Mouse (Mus musculus) limb, embryonic 10.5 days (tissue): ENCODE measurements around the gene Zfp654. TPM values are rescaled to one million over a fixed set of nuclear protein-coding genes. Genes with fewer than 3 reads are reported as not detected.

Experiments
- DNase-seq: peaks from one replicate; pipeline ENCODE4 v3.0.0-alpha.2; 2017; ENCODE audit warnings: low spot score
- H3K27ac ChIP-seq: fragments of 300-500 bp; sonication (generic); 2 replicates; pipeline ENCODE4 v1.5.1; 2016; ENCODE audit warnings: mild to moderate bottlenecking
- H3K27me3 ChIP-seq: fragments of 300-500 bp; sonication (generic); 2 replicates; pipeline ENCODE4 v1.6.1; 2016; ENCODE audit warnings: low read depth, mild to moderate bottlenecking; ENCODE audit not compliant: poor library complexity, severe bottlenecking
- H3K36me3 ChIP-seq: fragments of 300-500 bp; sonication (generic); 2 replicates; pipeline ENCODE4 v1.6.1; 2016; ENCODE audit warnings: mild to moderate bottlenecking, moderate library complexity
- H3K4me1 ChIP-seq: fragments of 300-500 bp; sonication (generic); 2 replicates; pipeline ENCODE4 v1.6.1; 2016
- H3K4me3 ChIP-seq: fragments of 300-500 bp; sonication (generic); 2 replicates; pipeline ENCODE4 v1.5.1; 2016; ENCODE audit warnings: mild to moderate bottlenecking, moderate library complexity
- H3K9me3 ChIP-seq: fragments of 300-500 bp; sonication (generic); replicated peaks from 2 replicates; pipeline ENCODE4 v1.6.1; 2016; ENCODE audit warnings: mild to moderate bottlenecking
- WGBS: fragments of 180-500 bp; shearing (Covaris S2); methylation state at CpG from one replicate; pipeline ENCODE4 v1.1.7; 2016; 5-methylcytosine and 5-hydroxymethylcytosine counted together
- polyA plus RNA-seq: library from polyadenylated mRNA; unstranded; fragments of >200 nt; fragmentation: Nextera tagmentation; extraction: Ambion mirVana; gene quantifications from 2 replicates; pipeline ENCODE4 v1.2.1, GENCODE M21; 2016

Zfp654 gene
- polyA plus RNA-seq, 1 experiment from 2014 or later, result 5.8 TPM

DNA sequence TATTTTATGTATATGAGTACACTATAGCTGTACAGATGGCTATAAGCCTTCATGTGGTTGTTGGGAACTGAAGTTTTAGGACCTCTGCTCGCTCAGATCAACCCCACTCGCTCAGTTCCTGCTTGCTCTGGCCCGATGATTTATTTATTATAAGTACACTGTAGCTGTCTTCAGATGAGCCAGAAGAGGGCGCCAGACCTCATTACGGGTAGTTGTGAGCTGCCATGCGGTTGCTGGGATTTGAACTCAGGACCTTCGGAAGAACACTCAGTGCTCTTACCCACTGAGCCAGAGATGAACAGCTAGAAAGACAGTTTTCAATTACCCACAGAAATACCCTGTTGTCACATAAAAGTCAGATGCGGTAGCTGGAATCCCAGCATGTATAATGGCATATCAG lies 5.5 kb downstream of the Zfp654 start:
- Histone ChIP-seq H3K4me3 (no peak overlapping the region), H3K27me3 (no peaks in the 10 kb centered on the region), H3K27ac (no peak overlapping the region), H3K4me1 (peaks cover 10% of the 10 kb centered on the region), H3K36me3 (no peaks in the 10 kb centered on the region), H3K9me3 (no peaks in the 10 kb centered on the region)
- no peak for DNase-seq
- 89% methylated on average over 8 of the region's 8 CpGs for WGBS

- H3K36me3 ChIP-seq, result no peaks in the 10 kb centered on the region
- no peak for DNase-seq
- no peak overlapping the region for H3K27ac ChIP-seq
- H3K4me3 ChIP-seq, result no peak overlapping the region
- H3K4me1 ChIP-seq, result no peaks in the 10 kb centered on the region
- 94% methylated on average over 3 of the region's 3 CpGs for WGBS
- H3K9me3 ChIP-seq, result no peaks in the 10 kb centered on the region
- no peaks in the 10 kb centered on the region for H3K27me3 ChIP-seq
These were observed 9.1 kb downstream of the Zfp654 start for GRCm38 (mm10) chr16:64842374-64842729.

DNA sequence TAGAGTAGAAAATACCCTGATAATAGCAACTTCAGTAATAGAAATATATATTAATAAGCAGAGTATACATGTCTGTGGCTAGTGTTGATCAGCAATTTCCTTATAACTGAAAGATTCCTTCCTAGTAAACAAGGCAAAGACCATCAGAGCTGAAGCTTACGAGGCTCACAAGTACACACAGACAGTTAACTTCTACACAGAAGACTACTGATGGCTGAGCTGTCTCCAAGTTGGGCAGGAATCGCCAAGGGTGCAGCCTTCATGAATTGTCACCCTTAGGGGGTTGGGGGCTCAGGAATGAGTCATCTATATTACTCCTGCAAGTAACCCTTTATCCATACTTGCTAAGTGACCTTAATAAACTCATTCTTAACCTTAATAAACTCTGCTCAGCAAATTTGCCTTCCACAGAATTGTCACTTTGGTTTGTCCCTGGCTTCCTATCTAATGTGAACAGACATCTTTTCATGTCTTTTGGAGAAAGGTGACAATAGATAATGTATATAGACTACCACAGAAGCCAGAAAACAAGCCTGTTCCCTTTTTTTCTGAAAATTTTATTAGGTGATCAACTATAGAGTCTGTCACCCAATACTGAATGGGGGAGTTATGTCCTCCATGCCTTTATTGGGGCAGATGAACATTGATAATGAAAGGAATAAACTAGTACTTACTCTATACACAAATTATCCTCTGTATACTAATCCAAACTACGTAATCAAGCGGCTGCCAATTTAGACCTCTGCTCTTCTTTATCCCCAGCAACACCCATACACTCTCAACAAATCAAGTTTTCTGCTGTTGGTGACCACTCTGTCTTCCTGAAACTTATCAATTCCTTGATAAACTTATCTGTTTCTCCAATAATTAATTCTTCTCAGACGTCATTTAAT lies 9.7 kb downstream of the Zfp654 start:
- Histone ChIP-seq H3K36me3 (no peaks in the 10 kb centered on the region), H3K27me3 (no peaks in the 10 kb centered on the region), H3K4me3 (no peak overlapping the region), H3K4me1 (no peaks in the 10 kb centered on the region), H3K9me3 (no peaks in the 10 kb centered on the region), H3K27ac (no peak overlapping the region)
- no peak for DNase-seq
- WGBS, result 91% methylated on average over 5 of the region's 5 CpGs

DNA sequence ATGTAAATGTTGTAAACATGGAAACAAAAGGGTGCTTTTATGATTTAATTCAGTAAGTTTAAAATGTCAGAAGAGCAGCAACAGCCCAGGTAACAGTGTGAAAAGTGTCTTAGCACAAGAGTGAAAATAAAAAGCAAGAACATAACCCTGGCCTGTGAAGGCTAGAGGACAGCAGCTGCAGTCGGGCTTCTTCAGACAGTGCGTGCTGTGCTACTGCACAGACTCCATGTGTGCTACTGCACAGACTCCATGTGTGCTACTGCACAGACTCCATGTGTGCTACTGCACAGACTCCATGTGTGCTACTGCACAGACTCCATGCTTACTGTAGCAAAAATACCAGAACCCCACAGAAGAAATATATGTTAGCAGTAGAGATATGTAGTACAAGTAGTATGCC lies 14.7 kb downstream of the Zfp654 start:
- 88% methylated on average over 2 of the region's 2 CpGs for WGBS
- no peaks in the 10 kb centered on the region for H3K9me3 ChIP-seq
- no peaks in the 10 kb centered on the region for H3K36me3 ChIP-seq
- DNase-seq, result no peak
- H3K27me3 ChIP-seq, result no peaks in the 10 kb centered on the region
- H3K4me3 ChIP-seq, result no peak overlapping the region
- H3K4me1 ChIP-seq, result no peaks in the 10 kb centered on the region
- no peak overlapping the region for H3K27ac ChIP-seq

DNA sequence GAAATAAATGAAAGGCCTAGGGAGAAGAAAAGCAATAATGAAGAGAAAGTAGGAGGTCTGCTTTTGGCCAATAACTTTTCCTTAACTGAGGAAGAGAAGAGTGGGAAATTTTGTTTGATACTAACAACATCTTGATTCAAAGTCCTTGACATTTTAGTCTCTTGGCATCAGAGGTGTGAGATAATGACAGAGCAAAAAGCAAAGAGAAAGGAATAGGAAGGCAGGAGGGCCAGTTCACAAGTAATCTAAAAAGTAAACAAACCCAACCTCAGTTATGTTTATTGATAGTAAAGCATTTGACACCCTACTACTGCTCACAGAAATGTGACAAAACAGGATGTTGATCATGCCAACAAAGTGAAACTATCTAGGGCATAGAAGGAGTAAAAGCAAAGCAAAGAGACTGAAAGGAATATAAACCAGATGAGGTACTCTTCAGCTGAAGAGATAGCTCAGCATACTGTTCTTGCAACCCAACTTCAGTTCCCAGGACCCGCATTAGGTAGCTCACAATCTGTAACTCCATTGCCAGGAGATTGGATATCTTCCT lies 15.4 kb downstream of the Zfp654 start:
- no peak for DNase-seq
- Histone ChIP-seq H3K4me3 (no peak overlapping the region), H3K27ac (no peak overlapping the region), H3K4me1 (no peaks in the 10 kb centered on the region), H3K27me3 (no peaks in the 10 kb centered on the region), H3K36me3 (no peaks in the 10 kb centered on the region), H3K9me3 (no peaks in the 10 kb centered on the region)
- WGBS, result 59% methylated on average over 1 of the region's 1 CpGs

GRCm38 (mm10) chr16:64830291-64830690 lies 21.2 kb downstream of the Zfp654 start:
- Histone ChIP-seq H3K9me3 (no peaks in the 10 kb centered on the region), H3K4me1 (no peaks in the 10 kb centered on the region), H3K27ac (no peak overlapping the region), H3K36me3 (peaks cover 20% of the 10 kb centered on the region), H3K27me3 (no peaks in the 10 kb centered on the region), H3K4me3 (no peak overlapping the region)
- WGBS, result 89% methylated on average over 15 of the region's 15 CpGs
- no peak for DNase-seq

DNA sequence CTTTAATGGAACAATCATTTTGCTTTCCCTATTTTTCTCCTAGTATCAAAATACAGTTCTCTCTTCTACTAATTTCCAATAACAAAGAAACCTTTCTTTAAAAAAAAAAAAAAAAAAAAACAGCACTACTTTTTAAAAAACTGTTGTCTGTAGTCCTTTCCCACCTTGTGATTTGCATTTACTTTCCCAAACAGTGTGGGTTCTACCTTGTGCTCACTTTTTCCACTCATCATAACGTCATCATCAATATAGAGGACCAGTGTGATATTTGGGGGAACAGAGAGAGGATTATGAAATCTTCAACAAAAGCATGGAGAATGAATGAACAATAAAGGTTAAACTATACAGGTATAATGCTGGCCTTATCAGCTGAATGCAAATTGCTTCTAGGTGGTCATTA lies 27.0 kb downstream of the Zfp654 start:
- H3K27ac ChIP-seq, result no peak overlapping the region
- no peak overlapping the region for H3K4me3 ChIP-seq
- no peaks in the 10 kb centered on the region for H3K9me3 ChIP-seq
- no peaks in the 10 kb centered on the region for H3K4me1 ChIP-seq
- 94% methylated on average over 1 of the region's 1 CpGs for WGBS
- peaks cover 15% of the 10 kb centered on the region for H3K36me3 ChIP-seq
- no peaks in the 10 kb centered on the region for H3K27me3 ChIP-seq
- no peak for DNase-seq

DNA sequence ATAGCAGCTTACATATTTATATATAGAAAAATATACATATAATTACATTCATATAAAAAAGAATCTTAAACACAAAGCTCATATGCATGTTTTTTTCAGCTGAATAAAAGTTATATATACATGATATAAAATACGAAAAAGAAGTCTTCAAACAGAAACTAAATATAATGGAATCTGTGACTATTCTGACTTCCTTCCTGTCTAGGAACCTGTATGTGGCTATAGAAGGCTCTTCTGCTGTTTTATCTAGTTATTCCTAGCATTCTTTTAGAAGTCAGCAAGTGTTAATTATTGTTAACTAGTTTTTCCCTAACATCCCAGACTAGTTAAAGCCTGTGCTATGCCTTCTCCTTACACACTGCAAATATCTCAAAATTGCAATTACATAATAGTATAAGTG lies 27.6 kb downstream of the Zfp654 start:
- H3K4me3 ChIP-seq, result no peak overlapping the region
- H3K4me1 ChIP-seq, result no peaks in the 10 kb centered on the region
- 91% methylated on average over 1 of the region's 1 CpGs for WGBS
- no peak for DNase-seq
- H3K36me3 ChIP-seq, result peaks cover 14% of the 10 kb centered on the region
- no peaks in the 10 kb centered on the region for H3K27me3 ChIP-seq
- H3K27ac ChIP-seq, result no peak overlapping the region
- H3K9me3 ChIP-seq, result no peaks in the 10 kb centered on the region

DNA sequence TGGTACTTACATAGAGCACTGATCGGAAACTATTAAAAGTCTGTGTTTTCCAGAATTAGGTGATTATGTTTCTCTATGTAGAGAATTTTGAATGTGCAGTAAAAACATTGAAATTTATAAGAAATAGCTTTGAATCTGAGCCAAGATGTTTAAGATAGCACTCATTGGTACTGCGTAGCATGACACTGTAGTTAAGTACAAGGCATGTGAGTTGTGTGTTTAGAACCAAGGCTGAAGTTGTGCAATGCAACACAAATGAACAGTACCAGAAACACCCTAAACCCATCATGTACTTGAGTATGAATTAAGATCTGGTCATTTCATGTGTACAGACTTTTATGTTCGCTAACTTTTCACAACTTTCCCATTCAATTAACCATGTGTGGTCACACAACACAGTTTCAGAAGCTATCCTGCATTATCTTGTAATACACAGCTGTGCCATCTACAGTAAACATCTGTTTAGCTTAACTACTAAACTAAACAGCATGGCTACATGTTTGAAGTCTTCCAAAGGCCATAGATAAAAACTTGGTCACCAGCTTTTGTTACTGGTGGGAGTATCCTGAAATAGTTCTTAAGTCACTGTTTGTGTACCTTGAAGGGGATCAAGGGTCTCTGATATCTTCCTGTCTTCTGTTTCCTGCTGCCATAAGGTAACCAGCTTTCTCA lies 34.2 kb downstream of the Zfp654 start:
- no peaks in the 10 kb centered on the region for H3K27me3 ChIP-seq
- 94% methylated on average over 3 of the region's 3 CpGs for WGBS
- H3K9me3 ChIP-seq, result no peaks in the 10 kb centered on the region
- no peak overlapping the region for H3K4me3 ChIP-seq
- H3K27ac ChIP-seq, result no peak overlapping the region
- peaks cover 11% of the 10 kb centered on the region for H3K36me3 ChIP-seq
- no peak for DNase-seq
- no peaks in the 10 kb centered on the region for H3K4me1 ChIP-seq

DNA sequence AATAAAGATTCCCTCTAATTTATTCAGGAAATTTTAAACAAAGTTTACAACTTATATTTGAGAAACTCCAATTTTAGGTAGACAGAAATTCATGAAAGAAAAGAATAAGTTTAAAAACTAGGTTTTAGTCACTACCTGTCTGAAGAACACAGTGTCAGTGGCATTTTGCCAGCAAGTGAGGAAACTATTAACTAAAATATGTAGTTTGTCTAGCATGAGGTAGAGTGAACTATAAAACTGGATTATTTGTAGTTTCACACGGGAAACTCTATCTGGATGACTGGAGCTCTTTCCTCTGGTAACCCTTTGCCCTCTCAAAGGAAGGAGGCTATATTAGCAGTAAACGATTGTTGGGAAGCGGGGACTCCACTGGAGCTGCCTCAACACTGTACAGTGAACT lies 48.4 kb downstream of the Zfp654 start:
- Histone ChIP-seq H3K9me3 (no peaks in the 10 kb centered on the region), H3K4me3 (no peak overlapping the region), H3K4me1 (0 out of 2 replicates have a peak, but pooled peaks cover 4% of the 10 kb centered on the region), H3K27me3 (no peaks in the 10 kb centered on the region), H3K27ac (no peak overlapping the region), H3K36me3 (peaks cover 15% of the 10 kb centered on the region)
- 90% methylated on average over 3 of the region's 3 CpGs for WGBS
- no peak for DNase-seq

- Histone ChIP-seq H3K4me1 (0 out of 2 replicates have a peak, but pooled peaks cover 4% of the 10 kb centered on the region), H3K27me3 (no peaks in the 10 kb centered on the region), H3K36me3 (peaks cover 15% of the 10 kb centered on the region), H3K9me3 (no peaks in the 10 kb centered on the region), H3K27ac (no peak overlapping the region), H3K4me3 (no peak overlapping the region)
- no peak for DNase-seq
These were observed 49.8 kb downstream of the Zfp654 start for GRCm38 (mm10) chr16:64801638-64802037.

DNA sequence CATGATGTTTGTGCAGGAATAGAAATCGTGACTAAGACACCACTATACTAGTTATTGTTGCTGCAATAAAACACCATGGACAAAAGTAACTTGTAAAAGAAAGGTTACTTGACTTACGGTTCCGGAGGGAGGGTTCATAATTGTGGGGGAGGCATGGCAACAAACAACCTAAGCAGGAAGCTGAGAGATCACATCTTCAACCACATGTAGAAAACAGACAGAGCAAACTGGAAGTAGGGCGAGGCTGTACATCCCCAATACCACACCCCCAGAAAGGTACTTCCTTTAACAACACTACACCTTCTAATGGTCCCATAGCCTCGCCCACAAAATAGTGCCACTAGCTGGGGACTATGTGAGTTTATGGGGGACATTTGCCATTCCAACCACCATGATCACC lies 51.1 kb downstream of the Zfp654 start:
- no peak overlapping the region for H3K27ac ChIP-seq
- no peaks in the 10 kb centered on the region for H3K9me3 ChIP-seq
- 92% methylated on average over 5 of the region's 5 CpGs for WGBS
- DNase-seq, result no peak
- H3K36me3 ChIP-seq, result peaks cover 11% of the 10 kb centered on the region
- no peaks in the 10 kb centered on the region for H3K27me3 ChIP-seq
- no peak overlapping the region for H3K4me3 ChIP-seq
- 0 out of 2 replicates have a peak, but pooled peaks cover 4% of the 10 kb centered on the region for H3K4me1 ChIP-seq

DNA sequence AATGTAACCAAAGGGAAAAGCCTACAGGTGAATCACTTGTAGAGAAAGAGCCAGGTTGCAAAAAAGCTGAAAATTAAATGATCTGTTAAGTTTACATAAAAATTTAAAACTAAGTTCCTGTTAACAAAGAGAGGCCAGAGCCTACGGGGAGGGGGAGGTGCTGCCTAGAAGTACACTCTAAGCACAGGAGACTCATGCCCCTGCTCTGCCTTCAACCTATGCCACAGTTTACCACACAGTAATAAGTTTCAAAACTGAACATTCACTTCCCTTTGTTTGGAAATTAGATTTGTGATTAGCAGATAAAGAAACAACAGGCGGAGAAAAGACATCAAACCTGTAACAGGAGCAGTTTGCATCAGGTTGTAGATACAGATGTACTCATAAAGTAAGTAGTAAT lies 56.6 kb downstream of the Zfp654 start:
- Histone ChIP-seq H3K27ac (no peak overlapping the region), H3K4me3 (no peak overlapping the region), H3K36me3 (peaks cover 5% of the 10 kb centered on the region; the same call in 1 of the 2 replicates), H3K27me3 (no peaks in the 10 kb centered on the region), H3K4me1 (no peaks in the 10 kb centered on the region), H3K9me3 (no peaks in the 10 kb centered on the region)
- no peak for DNase-seq
- 92% methylated on average over 2 of the region's 2 CpGs for WGBS
